Mouse (Mus musculus) ES-E14 (cell line): Measurements from ENCODE around the gene Epb41l4b. TPM values are rescaled to one million over a fixed set of nuclear protein-coding genes. Genes with fewer than 3 reads are reported as not detected.

Source experiments
- DNase-seq: peaks from one replicate; pipeline ENCODE4 v3.0.0-alpha.2; 2013; ENCODE audit warnings: low read depth, low spot score
- H3K27ac ChIP-seq: 2 replicates; pipeline ENCODE4 v1.5.1; 2012; ENCODE audit warnings: low read depth, mild to moderate bottlenecking, low read length, moderate library complexity, mixed read lengths; ENCODE audit not compliant: poor library complexity, insufficient read depth, severe bottlenecking
- H3K36me3 ChIP-seq: 2 replicates; pipeline ENCODE4 v1.6.1; 2012; ENCODE audit warnings: mild to moderate bottlenecking, low read length, moderate library complexity, mixed read lengths; ENCODE audit not compliant: control insufficient read depth, poor library complexity, insufficient read depth, severe bottlenecking
- H3K4me1 ChIP-seq, 2 experiments: fragments of 150-350 bp in 1 of 2; sonication (generic) in 1 of 2; 2 replicates each; pipeline ENCODE4 v1.6.1; 2012; ENCODE audit warnings: low read length in 2 of 2, mild to moderate bottlenecking in 1 of 2, mixed read lengths in 1 of 2; ENCODE audit not compliant: control insufficient read depth in 2 of 2, insufficient read depth in 2 of 2, poor library complexity in 1 of 2
- H3K4me3 ChIP-seq, 2 experiments: fragments of 150-350 bp in 1 of 2; sonication (generic) in 1 of 2; 2 replicates each; pipeline ENCODE4 v1.5.1; 2012; ENCODE audit warnings: low read length in 2 of 2, low read depth in 1 of 2, mild to moderate bottlenecking in 1 of 2, mixed read lengths in 1 of 2; ENCODE audit not compliant: insufficient read depth in 1 of 2, poor library complexity in 1 of 2, severe bottlenecking in 1 of 2
- H3K9ac ChIP-seq: 2 replicates; pipeline ENCODE4 v1.6.1; 2012; ENCODE audit warnings: low read depth, mild to moderate bottlenecking, low read length, mixed read lengths; ENCODE audit not compliant: poor library complexity, insufficient read depth, severe bottlenecking
- H3K9me3 ChIP-seq: fragments of 150-350 bp; sonication (generic); 2 replicates; pipeline ENCODE4 v1.6.1; 2012; ENCODE audit warnings: low read depth, mild to moderate bottlenecking, low read length; ENCODE audit not compliant: control insufficient read depth, insufficient read depth
- CHD2 ChIP-seq: IDR thresholded peaks from 2 replicates; pipeline ENCODE4 v1.6.1; 2014; ENCODE audit warnings: mild to moderate bottlenecking, low read depth, low read length, inconsistent platforms
- HCFC1 ChIP-seq: IDR thresholded peaks from 2 replicates; pipeline ENCODE4 v1.6.1; 2012; ENCODE audit warnings: low read length, inconsistent platforms, borderline replicate concordance; ENCODE audit not compliant: insufficient read depth
- MAFK ChIP-seq: IDR thresholded peaks from 2 replicates; pipeline ENCODE4 v1.6.1; 2014; ENCODE audit warnings: mild to moderate bottlenecking, low read depth, low read length, inconsistent platforms; ENCODE audit not compliant: insufficient read depth
- ZC3H11A ChIP-seq: IDR thresholded peaks from 2 replicates; pipeline ENCODE4 v1.6.1; 2012; ENCODE audit warnings: low read depth, mild to moderate bottlenecking, inconsistent platforms, low read length, borderline replicate concordance
- ZNF384 ChIP-seq: IDR thresholded peaks from 2 replicates; pipeline ENCODE4 v1.6.1; 2012; ENCODE audit warnings: low read depth, low read length, inconsistent platforms
- in situ Hi-C, 2 experiments: fragments of 600-800 bp; cut with MboI; formaldehyde crosslinking; loops; one replicate each; pipeline ENCODE4 v1.15.1; 2025; ENCODE audit warnings: low sequenced_read_pairs in 2 of 2, inconsistent platforms in 1 of 2; ENCODE audit not compliant: unreplicated experiment in 2 of 2
- total RNA-seq: library from RNA; depleted of rRNA; stranded (reverse); fragments of 300-350 nt; gene quantifications from 2 replicates; pipeline ENCODE4 v1.2.3, GENCODE M21; 2012; rRNA removed

The Epb41l4b gene
- total RNA-seq, 1 experiment: 4.7 TPM

DNA sequence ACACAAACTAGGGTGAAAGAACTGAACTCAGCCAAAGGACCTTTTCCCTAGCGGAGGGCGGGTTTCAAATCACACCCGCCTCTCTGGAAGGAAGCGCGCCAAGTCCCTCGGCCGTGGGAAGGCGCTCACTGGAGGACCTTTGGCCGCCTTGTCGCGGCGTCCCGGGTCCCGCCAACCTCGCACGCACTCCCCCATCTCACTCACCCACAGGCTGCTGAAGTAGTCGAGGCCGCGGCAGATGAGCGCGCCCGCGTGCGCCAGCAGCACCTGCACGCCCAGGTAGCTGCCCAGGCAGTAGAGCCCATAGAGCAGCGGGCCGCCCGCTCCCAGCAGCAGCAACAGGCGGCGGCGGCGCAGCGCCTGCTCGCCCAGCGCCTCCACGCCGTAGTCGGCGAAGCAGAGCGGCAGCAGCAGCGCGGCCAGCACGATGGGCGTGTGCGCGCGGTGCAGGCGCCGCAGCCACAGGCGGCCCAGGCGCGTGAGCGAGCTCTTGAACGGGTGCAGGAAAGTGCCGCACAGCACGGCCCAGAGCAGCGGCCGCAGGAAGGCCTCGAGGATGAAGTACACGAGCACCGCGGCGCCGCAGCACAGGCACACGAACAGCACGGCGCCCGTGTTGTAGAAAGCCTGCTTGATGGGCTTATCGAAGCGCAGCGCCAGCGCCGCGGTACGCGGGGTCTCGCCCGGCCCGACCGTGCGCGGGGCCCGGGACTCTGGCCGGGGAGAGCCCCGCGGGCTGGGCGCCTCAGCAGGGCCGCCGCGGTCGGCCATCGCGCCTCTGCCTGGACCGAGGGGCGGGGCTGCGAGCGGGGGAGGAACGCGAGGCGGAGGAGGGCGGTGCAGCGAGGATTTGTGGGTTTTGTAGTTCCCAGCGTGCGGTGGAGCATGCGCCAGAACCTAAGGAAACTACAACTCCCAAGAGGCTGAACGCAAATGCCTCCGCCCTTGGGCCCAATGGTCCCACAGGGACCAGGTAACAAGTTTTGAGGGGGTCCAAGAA is 196.3 kb downstream of the Epb41l4b start, which contains the start of gene Tmem245:
Gene Tmem245, minus strand, starts transcription at position 797 of the 1,000 bp plus-strand sequence.
- in situ Hi-C loops: no loop called here
- TF ChIP-seq HCFC1 (peak; percentile 99), MAFK (no peak), CHD2 (peak; percentile 33; the same call in 1 of the 2 replicates), ZNF384 (no peak)
- peak; percentile 93 for DNase-seq
- H3K4me1 ChIP-seq: peaks cover 8 to 21% of the 10 kb centered on the region in 2 experiments
- H3K9me3 ChIP-seq: no peaks in the 10 kb centered on the region
- peak within 1 kb of the TSS; percentile 92 to 93 for H3K4me3 ChIP-seq
- peak within 1 kb of the TSS; percentile 92 for H3K9ac ChIP-seq
- peaks cover 8% of the 10 kb centered on the region; the same call in 1 of the 2 replicates for H3K36me3 ChIP-seq
- peak within 1 kb of the TSS; percentile 46 for H3K27ac ChIP-seq

GRCm38 (mm10) chr4:56946180-56946579 is 197.1 kb downstream of the Epb41l4b start:
- in situ Hi-C loops: no loop called here
- TF ChIP-seq ZNF384: no peak
- TF ChIP-seq MAFK: no peak
- peak; percentile 87 for TF ChIP-seq CHD2
- no peak for TF ChIP-seq HCFC1
- no peaks in the 10 kb centered on the region for H3K9me3 ChIP-seq
- DNase-seq: no peak
- H3K27ac ChIP-seq: no peak overlapping the region
- H3K9ac ChIP-seq: peak overlapping the region; percentile 92
- H3K4me3 ChIP-seq: peak overlapping the region; percentile 92 to 93
- H3K36me3 ChIP-seq: peaks cover 8% of the 10 kb centered on the region; the same call in 1 of the 2 replicates
- H3K4me1 ChIP-seq: peaks cover 8 to 21% of the 10 kb centered on the region in 2 experiments

GRCm38 (mm10) chr4:56944286-56944685 is 199.0 kb downstream of the Epb41l4b start:
- peaks cover 10 to 22% of the 10 kb centered on the region in 2 experiments for H3K4me1 ChIP-seq
- TF ChIP-seq MAFK: no peak
- TF ChIP-seq ZC3H11A: no peak
- no peak for TF ChIP-seq ZNF384
- TF ChIP-seq HCFC1: no peak
- TF ChIP-seq CHD2: no peak
- no peak for DNase-seq
- in situ Hi-C loops: no loop called here
- H3K9me3 ChIP-seq: no peaks in the 10 kb centered on the region
- H3K9ac ChIP-seq: peak overlapping the region; percentile 24
- peaks cover 8% of the 10 kb centered on the region; the same call in 1 of the 2 replicates for H3K36me3 ChIP-seq
- no peak overlapping the region for H3K27ac ChIP-seq
- peak overlapping the region in 1 of 2 experiments; percentile 23; a peak in 1 of 4 replicates for H3K4me3 ChIP-seq

DNA sequence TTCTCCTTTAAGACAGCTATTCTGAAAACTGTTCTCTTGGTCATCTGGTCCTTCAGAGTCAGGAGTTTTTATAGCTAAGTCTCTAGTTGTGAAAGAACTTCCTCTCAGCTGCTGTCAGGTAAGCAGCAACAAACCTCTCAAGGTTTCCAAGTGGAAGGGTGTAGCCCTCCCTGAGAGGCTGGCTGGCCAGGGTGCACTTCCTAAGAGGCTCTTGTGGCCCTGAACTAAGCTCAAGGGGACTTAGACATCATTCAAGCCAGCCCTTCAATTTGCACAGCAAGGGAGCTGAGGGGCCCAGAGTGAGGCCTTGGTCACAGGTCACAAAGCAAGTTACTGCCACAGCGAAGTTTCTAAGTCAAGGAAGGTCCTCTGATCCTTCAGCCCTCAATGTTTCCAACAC is 200.0 kb downstream of the Epb41l4b start:
- in situ Hi-C loops: no loop called here
- DNase-seq: no peak
- H3K36me3 ChIP-seq: peaks cover 10% of the 10 kb centered on the region; the same call in 1 of the 2 replicates
- H3K9ac ChIP-seq: no peak overlapping the region
- no peak overlapping the region for H3K27ac ChIP-seq
- H3K4me3 ChIP-seq: no peak overlapping the region
- H3K4me1 ChIP-seq: peaks cover 10 to 21% of the 10 kb centered on the region in 2 experiments
- no peaks in the 10 kb centered on the region for H3K9me3 ChIP-seq
- TF ChIP-seq HCFC1 (no peak), MAFK (no peak), CHD2 (no peak), ZNF384 (no peak), ZC3H11A (no peak)

DNA sequence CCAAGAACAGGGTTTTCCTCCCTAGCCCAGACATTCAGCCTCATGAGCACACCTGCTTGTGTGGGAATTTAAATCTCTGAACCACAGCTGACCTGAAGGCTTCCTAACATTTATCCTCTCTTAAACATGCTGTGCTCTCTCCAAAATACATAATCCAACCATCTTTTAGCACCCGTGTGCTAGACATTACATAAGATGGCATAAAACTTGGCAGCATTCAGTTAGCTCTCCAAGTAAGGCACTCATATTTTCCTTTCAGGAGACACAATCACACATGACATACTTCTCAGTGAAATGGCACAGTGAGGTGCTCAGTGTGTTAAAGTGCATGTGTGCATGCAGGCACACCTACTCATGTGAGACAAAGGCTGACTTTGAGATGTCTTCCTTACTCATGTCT is 200.7 kb downstream of the Epb41l4b start:
- H3K27ac ChIP-seq: no peak overlapping the region
- H3K4me1 ChIP-seq: peaks cover 10 to 21% of the 10 kb centered on the region in 2 experiments
- in situ Hi-C loops: no loop called here
- no peaks in the 10 kb centered on the region for H3K9me3 ChIP-seq
- H3K36me3 ChIP-seq: peaks cover 10% of the 10 kb centered on the region; the same call in 1 of the 2 replicates
- no peak for DNase-seq
- TF ChIP-seq ZC3H11A: no peak
- no peak for TF ChIP-seq CHD2
- no peak for TF ChIP-seq MAFK
- no peak for TF ChIP-seq HCFC1
- TF ChIP-seq ZNF384: no peak
- H3K9ac ChIP-seq: peak overlapping the region; percentile 14; the same call in 1 of the 2 replicates
- H3K4me3 ChIP-seq: no peak overlapping the region

Other genes starting within 250 kb of the Epb41l4b start
- gene Tmem245, start 196.0 kb downstream of the Epb41l4b start, total RNA-seq: 54.9 and 60.0 TPM in 2 replicates
- 0.48 and 0.54 TPM in 2 replicates for gene Frrs1l, start 153.0 kb downstream of the Epb41l4b start, total RNA-seq
- gene Ptpn3, start 158.4 kb upstream of the Epb41l4b start, total RNA-seq: 13.6 and 24.5 TPM in 2 replicates